Mouse (Mus musculus) lung, postnatal 4 days (tissue): ENCODE data around the gene Tssk3.

Experiments used
- DNase-seq, 2 experiments: peaks; one replicate each; pipeline ENCODE4 v3.0.0; 2021

Gene Tssk3

GRCm38 (mm10) chr4:129447778-129448563, 42.9 kb downstream of the Tssk3 start:
- no peak for DNase-seq

- no peak for DNase-seq
Measured at GRCm38 (mm10) chr4:129447360-129447759, 43.5 kb downstream of the Tssk3 start.

- peak in 1 of 2 experiments; percentile 13 for DNase-seq
Measured at GRCm38 (mm10) chr4:129441145-129441544, 49.7 kb downstream of the Tssk3 start.

- DNase-seq: peak; percentile 64 to 76
Measured at GRCm38 (mm10) chr4:129440340-129441063, 50.3 kb downstream of the Tssk3 start, which contains the start of gene Zbtb8b. TSS of gene Zbtb8b (minus strand) at chr4:129440853.
